Mouse (Mus musculus) neural tube, embryonic 13.5 days (tissue): ENCODE measurements around the gene Epn1. TPM values are rescaled to one million over a fixed set of nuclear protein-coding genes. Genes with fewer than 3 reads are reported as not detected.

Experiments used
- ATAC-seq: fragments of 200-750 bp; cut with Nextera tagmentation; 2 replicates; pipeline ENCODE4 v1.8.0; 2017; ENCODE audit warnings: low read depth, mild to moderate bottlenecking, moderate TSS enrichment, moderate library complexity
- H3K27ac ChIP-seq: fragments of 300-500 bp; sonication (generic); replicated peaks from 2 replicates; pipeline ENCODE4 v1.5.1; 2015; ENCODE audit warnings: moderate library complexity, mild to moderate bottlenecking, inconsistent platforms
- H3K27me3 ChIP-seq: fragments of 300-500 bp; sonication (generic); 2 replicates; pipeline ENCODE4 v1.6.1; 2015; ENCODE audit warnings: mild to moderate bottlenecking, inconsistent platforms
- H3K36me3 ChIP-seq: fragments of 300-500 bp; sonication (generic); 2 replicates; pipeline ENCODE4 v1.6.1; 2015; ENCODE audit warnings: mild to moderate bottlenecking, inconsistent platforms
- H3K4me1 ChIP-seq: fragments of 300-500 bp; sonication (generic); replicated peaks from 2 replicates; pipeline ENCODE4 v1.6.1; 2015; ENCODE audit warnings: inconsistent platforms
- H3K4me2 ChIP-seq: fragments of 300-500 bp; sonication (generic); 2 replicates; pipeline ENCODE4 v1.6.1; 2015; ENCODE audit warnings: inconsistent platforms, mild to moderate bottlenecking, moderate library complexity
- H3K4me3 ChIP-seq: fragments of 300-500 bp; sonication (generic); 2 replicates; pipeline ENCODE4 v1.5.1; 2015; ENCODE audit warnings: mild to moderate bottlenecking, inconsistent platforms
- H3K9ac ChIP-seq: fragments of 300-500 bp; sonication (generic); 2 replicates; pipeline ENCODE4 v1.6.1; 2015; ENCODE audit warnings: moderate library complexity, mild to moderate bottlenecking, inconsistent platforms
- H3K9me3 ChIP-seq: fragments of 300-500 bp; sonication (generic); 2 replicates; pipeline ENCODE4 v1.6.1; 2016; ENCODE audit warnings: inconsistent platforms
- WGBS: fragments of 180-500 bp; shearing (Covaris S2); methylation state at CpG from one replicate; pipeline ENCODE4 v1.1.7; 2015; 5-methylcytosine and 5-hydroxymethylcytosine counted together
- polyA plus RNA-seq: library from polyadenylated mRNA; unstranded; fragments of >200 nt; fragmentation: Nextera tagmentation; extraction: Ambion mirVana; gene quantifications from 2 replicates; pipeline ENCODE4 v1.2.1, GENCODE M21; 2015

Epn1 gene
- polyA plus RNA-seq, 1 experiment from 2014 or later = 89.3 TPM

- peak overlapping the region; percentile 99; the same call in 1 of the 2 replicates for H3K4me3 ChIP-seq
- peaks cover 53% of the 10 kb centered on the region for H3K36me3 ChIP-seq
- H3K27me3 ChIP-seq = no peaks in the 10 kb centered on the region
- no peak for ATAC-seq
- WGBS = 100% methylated on average over 2 of the region's 2 CpGs
- peak overlapping the region; percentile 93 for H3K4me2 ChIP-seq
- peaks cover 45% of the 10 kb centered on the region for H3K4me1 ChIP-seq
- H3K9ac ChIP-seq = peak overlapping the region; percentile 99; the same call in 1 of the 2 replicates
- no peaks in the 10 kb centered on the region for H3K9me3 ChIP-seq
- H3K27ac ChIP-seq = no peak overlapping the region
Observed at GRCm38 (mm10) chr7:5081939-5082338, 1.9 kb downstream of the Epn1 start.

DNA sequence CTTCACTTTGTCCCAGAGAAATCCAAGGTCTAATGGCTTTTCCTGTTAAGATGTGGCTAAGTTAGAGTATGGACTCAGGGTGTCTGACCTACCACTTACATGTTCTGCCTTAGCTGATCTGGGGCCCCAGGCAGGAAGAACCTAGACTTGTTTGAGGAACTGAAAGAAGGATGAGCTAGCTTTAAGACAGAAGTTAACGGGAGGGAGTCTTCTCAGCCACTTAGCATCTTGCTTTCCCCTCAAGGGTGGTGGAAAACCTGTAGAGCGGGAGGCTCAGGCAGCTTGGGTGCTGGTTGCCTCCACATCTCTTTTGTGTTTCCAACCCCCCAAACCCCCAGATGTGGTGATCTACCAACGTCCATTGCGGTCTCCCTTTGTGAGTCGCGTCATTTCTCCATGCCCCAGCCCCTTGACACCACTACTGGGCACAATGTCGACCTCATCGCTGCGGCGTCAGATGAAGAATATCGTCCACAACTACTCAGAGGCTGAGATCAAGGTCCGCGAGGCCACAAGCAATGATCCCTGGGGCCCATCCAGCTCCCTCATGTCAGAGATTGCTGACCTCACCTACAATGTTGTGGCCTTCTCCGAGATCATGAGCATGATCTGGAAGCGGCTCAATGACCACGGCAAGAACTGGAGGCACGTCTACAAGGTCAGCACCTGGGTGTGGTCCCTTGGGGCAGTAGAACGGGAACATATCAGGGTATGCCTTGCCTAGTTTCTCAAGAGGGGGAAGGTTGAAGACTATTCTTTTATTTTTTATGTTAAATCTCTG, 3.5 kb downstream of the Epn1 start:
- H3K36me3 ChIP-seq = peaks cover 49% of the 10 kb centered on the region
- no peak for ATAC-seq

GRCm38 (mm10) chr7:5085512-5085911, 5.5 kb downstream of the Epn1 start:
- Histone ChIP-seq H3K4me3 (no peak overlapping the region), H3K27me3 (no peaks in the 10 kb centered on the region), H3K4me1 (peaks cover 49% of the 10 kb centered on the region), H3K36me3 (peaks cover 54% of the 10 kb centered on the region), H3K27ac (no peak overlapping the region), H3K9ac (no peak overlapping the region), H3K9me3 (no peaks in the 10 kb centered on the region), H3K4me2 (no peak overlapping the region)
- no peak for ATAC-seq
- WGBS = 94% methylated on average over 1 of the region's 1 CpGs

More for the DNA sequence above, 3.5 kb downstream of the Epn1 start:
- Histone ChIP-seq H3K4me2 (no peak overlapping the region), H3K4me1 (peaks cover 54% of the 10 kb centered on the region), H3K4me3 (no peak overlapping the region), H3K9ac (no peak overlapping the region), H3K27me3 (no peaks in the 10 kb centered on the region), H3K9me3 (no peaks in the 10 kb centered on the region), H3K27ac (no peak overlapping the region)
- WGBS = 92% methylated on average over 18 of the region's 18 CpGs

DNA sequence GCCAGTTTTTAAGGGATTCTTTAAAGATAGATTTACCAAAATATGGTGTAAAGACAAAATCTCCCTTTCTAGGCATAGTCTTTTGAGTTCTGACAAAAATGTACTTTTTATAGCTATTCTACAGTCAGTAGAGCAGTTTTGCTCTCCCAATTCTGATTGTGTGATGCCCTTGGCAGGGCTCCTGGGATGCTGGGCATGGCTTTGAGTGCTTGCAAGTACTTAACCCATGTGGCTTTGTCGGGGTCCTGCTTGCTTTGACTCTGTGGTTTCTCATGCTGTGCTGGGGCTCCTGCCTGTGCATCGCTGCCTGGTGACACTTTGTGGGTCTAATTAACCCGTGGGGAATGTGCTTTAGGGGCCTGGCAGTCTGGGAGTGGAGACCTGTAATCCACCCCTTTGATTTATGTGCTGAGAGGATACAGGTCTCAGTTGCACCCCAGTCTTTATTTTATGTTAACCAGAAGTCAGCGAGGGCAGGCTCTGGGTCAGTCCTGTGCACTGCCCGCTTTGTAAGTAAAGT, 6.9 kb downstream of the Epn1 start:
- Histone ChIP-seq H3K27ac (no peak overlapping the region), H3K4me3 (no peak overlapping the region), H3K36me3 (peaks cover 67% of the 10 kb centered on the region), H3K4me1 (peaks cover 34% of the 10 kb centered on the region), H3K27me3 (no peaks in the 10 kb centered on the region), H3K9me3 (no peaks in the 10 kb centered on the region), H3K9ac (no peak overlapping the region), H3K4me2 (no peak overlapping the region)
- WGBS = 62% methylated on average over 5 of the region's 5 CpGs
- ATAC-seq = no peak

DNA sequence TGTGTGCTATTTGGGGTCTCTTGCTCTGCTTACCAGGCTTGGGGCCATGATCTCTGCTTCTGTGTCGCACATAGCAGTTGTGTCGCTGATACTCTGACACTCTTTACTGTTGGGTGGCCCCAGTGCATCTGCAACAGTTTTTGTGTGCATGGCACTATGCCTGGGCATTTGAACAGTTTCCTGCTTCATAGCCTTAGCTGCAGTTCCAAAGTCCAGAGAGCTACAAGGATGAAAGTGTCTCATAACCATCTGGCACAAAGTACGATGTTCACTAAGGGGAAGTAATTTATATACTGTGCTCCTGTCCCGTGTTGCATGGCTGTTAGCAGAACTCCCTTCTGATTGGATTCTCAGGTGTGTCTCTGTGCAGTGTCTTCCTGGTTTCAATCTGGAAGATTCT, 7.9 kb downstream of the Epn1 start:
- Histone ChIP-seq H3K4me2 (no peak overlapping the region), H3K4me3 (no peak overlapping the region), H3K9me3 (no peaks in the 10 kb centered on the region), H3K27me3 (no peaks in the 10 kb centered on the region), H3K27ac (no peak overlapping the region), H3K9ac (no peak overlapping the region), H3K36me3 (peaks cover 76% of the 10 kb centered on the region), H3K4me1 (peaks cover 28% of the 10 kb centered on the region; the same call in 1 of the 2 replicates)
- ATAC-seq = no peak
- 89% methylated on average over 4 of the region's 4 CpGs for WGBS

- H3K4me2 ChIP-seq = no peak overlapping the region
- no peaks in the 10 kb centered on the region for H3K27me3 ChIP-seq
- H3K9ac ChIP-seq = no peak overlapping the region
- no peak overlapping the region for H3K27ac ChIP-seq
- H3K4me1 ChIP-seq = 0 out of 2 replicates have a peak, but pooled peaks cover 17% of the 10 kb centered on the region
- no peak overlapping the region for H3K4me3 ChIP-seq
- peaks cover 80% of the 10 kb centered on the region for H3K36me3 ChIP-seq
- WGBS = 96% methylated on average over 15 of the region's 15 CpGs
- no peak for ATAC-seq
- no peaks in the 10 kb centered on the region for H3K9me3 ChIP-seq
Observed at GRCm38 (mm10) chr7:5089853-5090252, 9.8 kb downstream of the Epn1 start.

GRCm38 (mm10) chr7:5091008-5091728, 11.1 kb downstream of the Epn1 start:
- Histone ChIP-seq H3K36me3 (peaks cover 80% of the 10 kb centered on the region), H3K4me2 (no peak overlapping the region), H3K4me1 (0 out of 2 replicates have a peak, but pooled peaks cover 14% of the 10 kb centered on the region), H3K9me3 (no peaks in the 10 kb centered on the region), H3K27ac (no peak overlapping the region), H3K4me3 (no peak overlapping the region), H3K27me3 (no peaks in the 10 kb centered on the region), H3K9ac (no peak overlapping the region)
- WGBS = 87% methylated on average over 15 of the region's 15 CpGs
- no peak for ATAC-seq

DNA sequence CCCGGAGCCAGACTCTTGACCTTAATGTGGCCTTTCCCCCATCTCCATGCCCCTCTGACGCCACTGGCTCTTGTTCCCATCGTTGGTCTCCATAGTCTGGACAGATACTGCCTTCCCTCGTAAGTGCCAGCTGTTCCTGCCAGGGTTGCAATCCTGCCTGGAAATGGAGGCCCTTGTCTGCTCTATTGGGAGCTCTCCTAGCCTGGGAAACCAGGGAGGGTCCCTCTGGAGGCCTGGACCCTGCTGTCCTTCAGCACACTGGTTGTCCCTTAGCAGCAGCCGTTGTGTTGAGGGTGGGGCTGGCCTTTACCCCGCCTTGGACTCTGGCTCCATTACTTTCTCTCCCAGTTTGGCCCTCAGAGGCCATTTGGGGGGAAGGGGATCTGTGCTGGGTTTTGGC, 12.3 kb downstream of the Epn1 start:
- no peak overlapping the region for H3K4me3 ChIP-seq
- H3K4me1 ChIP-seq = 0 out of 2 replicates have a peak, but pooled peaks cover 4% of the 10 kb centered on the region
- H3K9me3 ChIP-seq = no peaks in the 10 kb centered on the region
- peaks cover 89% of the 10 kb centered on the region for H3K36me3 ChIP-seq
- H3K27ac ChIP-seq = no peak overlapping the region
- WGBS = 88% methylated on average over 6 of the region's 6 CpGs
- H3K4me2 ChIP-seq = no peak overlapping the region
- no peaks in the 10 kb centered on the region for H3K27me3 ChIP-seq
- ATAC-seq = no peak
- H3K9ac ChIP-seq = no peak overlapping the region

DNA sequence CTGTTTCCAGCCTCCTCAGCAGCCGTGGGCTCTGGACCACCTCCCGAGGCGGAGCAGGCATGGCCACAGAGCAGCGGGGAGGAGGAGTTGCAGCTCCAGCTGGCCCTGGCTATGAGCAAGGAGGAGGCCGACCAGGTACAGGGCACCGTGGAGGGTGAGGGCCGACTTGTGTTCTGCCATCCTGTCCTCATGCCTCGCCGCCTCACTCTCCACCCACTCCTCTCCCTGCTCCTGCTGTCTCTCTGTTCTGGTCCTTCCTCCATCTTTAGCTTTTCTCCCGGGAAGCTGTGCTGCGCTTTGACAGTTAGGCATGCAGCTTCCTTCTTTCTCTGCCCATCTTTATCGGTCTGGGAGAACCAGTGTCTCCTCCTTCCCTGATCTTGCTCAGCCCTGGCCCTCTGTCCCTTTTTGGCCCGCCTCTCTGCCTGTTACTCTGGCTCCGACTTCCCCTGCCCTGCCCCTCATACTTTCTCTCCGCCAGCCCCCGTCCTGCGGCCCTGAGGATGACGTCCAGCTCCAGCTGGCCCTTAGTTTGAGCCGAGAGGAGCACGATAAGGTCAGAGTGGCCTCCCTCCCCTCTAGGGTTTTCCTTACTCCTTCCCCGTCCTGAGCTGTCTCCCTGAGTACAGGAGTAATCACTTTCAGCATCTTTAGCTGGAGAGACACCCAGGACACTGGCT, 12.9 kb downstream of the Epn1 start:
- WGBS = 91% methylated on average over 21 of the region's 21 CpGs

GRCm38 (mm10) chr7:5098769-5099168, 18.7 kb downstream of the Epn1 start:
- Histone ChIP-seq H3K4me2 (no peak overlapping the region), H3K27ac (no peak overlapping the region), H3K36me3 (peaks cover 60% of the 10 kb centered on the region), H3K9ac (no peak overlapping the region), H3K4me3 (no peak overlapping the region), H3K27me3 (no peaks in the 10 kb centered on the region), H3K4me1 (no peaks in the 10 kb centered on the region), H3K9me3 (no peaks in the 10 kb centered on the region)
- WGBS = 87% methylated on average over 5 of the region's 5 CpGs
- ATAC-seq = no peak

More for the DNA sequence above, 12.9 kb downstream of the Epn1 start:
- H3K27ac ChIP-seq = no peak overlapping the region
- no peaks in the 10 kb centered on the region for H3K27me3 ChIP-seq
- H3K36me3 ChIP-seq = peaks cover 90% of the 10 kb centered on the region
- no peaks in the 10 kb centered on the region for H3K9me3 ChIP-seq
- no peak overlapping the region for H3K4me3 ChIP-seq
- H3K4me2 ChIP-seq = no peak overlapping the region
- ATAC-seq = no peak
- H3K9ac ChIP-seq = no peak overlapping the region
- H3K4me1 ChIP-seq = no peaks in the 10 kb centered on the region

GRCm38 (mm10) chr7:5099796-5100195, 19.8 kb downstream of the Epn1 start:
- Histone ChIP-seq H3K9ac (no peak overlapping the region), H3K36me3 (peaks cover 49% of the 10 kb centered on the region), H3K27ac (no peak overlapping the region), H3K4me2 (no peak overlapping the region), H3K4me3 (no peak overlapping the region), H3K27me3 (no peaks in the 10 kb centered on the region), H3K4me1 (no peaks in the 10 kb centered on the region), H3K9me3 (no peaks in the 10 kb centered on the region)
- ATAC-seq = no peak
- WGBS = 90% methylated on average over 3 of the region's 3 CpGs
